Mouse (Mus musculus): ENCODE measurements around the gene Grid2. TPM values are rescaled to one million over a fixed set of nuclear protein-coding genes. Genes with fewer than 3 reads are reported as not detected.
A peak's percentile ranks its signal among the peaks of the same experiment; 100 is the strongest.

Grid2 gene
- polyA plus RNA-seq, 1 experiment from 2014 or later, result 0.31 TPM

GRCm38 (mm10) chr6:64596261-64596660, 1340.6 kb downstream of the Grid2 start:
- 51% methylated on average over 7 of the region's 7 CpGs for WGBS
- H3K36me3 ChIP-seq (replicated peaks; ENCODE audit: control insufficient read depth, insufficient read depth, low read depth, low read length), result no peaks in the 10 kb centered on the region
- H3K27ac ChIP-seq (replicated peaks; ENCODE audit: low read depth, low read length), result no peak overlapping the region

GRCm38 (mm10) chr6:64596835-64597234, 1341.2 kb downstream of the Grid2 start:
- 30% methylated on average over 2 of the region's 2 CpGs for WGBS
- DNase-seq (ENCODE audit: low spot score), result no peak
- Histone ChIP-seq H3K27ac (replicated peaks; ENCODE audit: low read depth, low read length) (no peak overlapping the region), H3K9me3 (replicated peaks; ENCODE audit: control insufficient read depth, low read length) (no peaks in the 10 kb centered on the region), H3K4me2 (ENCODE audit: low read depth, low read length) (no peak overlapping the region), H3K36me3 (replicated peaks; ENCODE audit: control insufficient read depth, insufficient read depth, low read depth, low read length) (no peaks in the 10 kb centered on the region), H3K9ac (replicated peaks; ENCODE audit: low read length) (no peak overlapping the region), H3K4me3 (ENCODE audit: low read depth, low read length) (no peak overlapping the region), H3K4me1 (ENCODE audit: control insufficient read depth, insufficient read depth, low read length) (no peaks in the 10 kb centered on the region), H3K27me3 (ENCODE audit: control insufficient read depth, insufficient read depth, low read length) (no peaks in the 10 kb centered on the region)
- ATAC-seq (replicated peaks; ENCODE audit: insufficient number of reproducible peaks, low FRiP score, low TSS enrichment, low read depth), result no peak

More at GRCm38 (mm10) chr6:64596261-64596660, 1340.6 kb downstream of the Grid2 start:
- no peaks in the 10 kb centered on the region for H3K9me3 ChIP-seq (replicated peaks; ENCODE audit: control insufficient read depth, low read length)
- no peak overlapping the region for H3K4me2 ChIP-seq (ENCODE audit: low read depth, low read length)
- no peaks in the 10 kb centered on the region for H3K4me1 ChIP-seq (ENCODE audit: control insufficient read depth, insufficient read depth, low read length)
- no peaks in the 10 kb centered on the region for H3K27me3 ChIP-seq (ENCODE audit: control insufficient read depth, insufficient read depth, low read length)
- H3K4me3 ChIP-seq (ENCODE audit: low read depth, low read length), result no peak overlapping the region
- no peak for ATAC-seq (replicated peaks; ENCODE audit: insufficient number of reproducible peaks, low FRiP score, low TSS enrichment, low read depth)
- no peak for DNase-seq (ENCODE audit: low spot score)
- H3K9ac ChIP-seq (replicated peaks; ENCODE audit: low read length), result no peak overlapping the region

- Histone ChIP-seq H3K4me1 (ENCODE audit: control insufficient read depth, insufficient read depth, low read length) (no peaks in the 10 kb centered on the region), H3K36me3 (replicated peaks; ENCODE audit: control insufficient read depth, insufficient read depth, low read depth, low read length) (no peaks in the 10 kb centered on the region), H3K4me2 (ENCODE audit: low read depth, low read length) (no peak overlapping the region), H3K9ac (replicated peaks; ENCODE audit: low read length) (no peak overlapping the region), H3K27ac (replicated peaks; ENCODE audit: low read depth, low read length) (no peak overlapping the region), H3K4me3 (ENCODE audit: low read depth, low read length) (no peak overlapping the region), H3K9me3 (replicated peaks; ENCODE audit: control insufficient read depth, low read length) (no peaks in the 10 kb centered on the region), H3K27me3 (ENCODE audit: control insufficient read depth, insufficient read depth, low read length) (no peaks in the 10 kb centered on the region)
- DNase-seq (ENCODE audit: low spot score) (peak; percentile 14), ATAC-seq (replicated peaks; ENCODE audit: insufficient number of reproducible peaks, low FRiP score, low TSS enrichment, low read depth) (no peak)
- WGBS, result 19% methylated on average over 4 of the region's 4 CpGs
Observed at GRCm38 (mm10) chr6:64598144-64598561, 1342.5 kb downstream of the Grid2 start.

- Histone ChIP-seq H3K4me2 (ENCODE audit: low read depth, low read length) (no peak overlapping the region), H3K9ac (replicated peaks; ENCODE audit: low read length) (no peak overlapping the region), H3K4me1 (ENCODE audit: control insufficient read depth, insufficient read depth, low read length) (no peaks in the 10 kb centered on the region), H3K36me3 (replicated peaks; ENCODE audit: control insufficient read depth, insufficient read depth, low read depth, low read length) (no peaks in the 10 kb centered on the region), H3K9me3 (replicated peaks; ENCODE audit: control insufficient read depth, low read length) (no peaks in the 10 kb centered on the region), H3K27me3 (ENCODE audit: control insufficient read depth, insufficient read depth, low read length) (no peaks in the 10 kb centered on the region), H3K27ac (replicated peaks; ENCODE audit: low read depth, low read length) (no peak overlapping the region), H3K4me3 (ENCODE audit: low read depth, low read length) (no peak overlapping the region)
- DNase-seq (ENCODE audit: low spot score) (no peak), ATAC-seq (replicated peaks; ENCODE audit: insufficient number of reproducible peaks, low FRiP score, low TSS enrichment, low read depth) (no peak)
- 77% methylated on average over 3 of the region's 3 CpGs for WGBS
Observed at GRCm38 (mm10) chr6:64605753-64606152, 1350.1 kb downstream of the Grid2 start.

- no peak overlapping the region for H3K9ac ChIP-seq (replicated peaks; ENCODE audit: low read length)
- no peaks in the 10 kb centered on the region for H3K4me1 ChIP-seq (ENCODE audit: control insufficient read depth, insufficient read depth, low read length)
- DNase-seq (ENCODE audit: low spot score) (no peak), ATAC-seq (replicated peaks; ENCODE audit: insufficient number of reproducible peaks, low FRiP score, low TSS enrichment, low read depth) (no peak)
- H3K9me3 ChIP-seq (replicated peaks; ENCODE audit: control insufficient read depth, low read length), result no peaks in the 10 kb centered on the region
- no peaks in the 10 kb centered on the region for H3K36me3 ChIP-seq (replicated peaks; ENCODE audit: control insufficient read depth, insufficient read depth, low read depth, low read length)
- no peaks in the 10 kb centered on the region for H3K27me3 ChIP-seq (ENCODE audit: control insufficient read depth, insufficient read depth, low read length)
- no peak overlapping the region for H3K4me3 ChIP-seq (ENCODE audit: low read depth, low read length)
- H3K4me2 ChIP-seq (ENCODE audit: low read depth, low read length), result no peak overlapping the region
- H3K27ac ChIP-seq (replicated peaks; ENCODE audit: low read depth, low read length), result no peak overlapping the region
- WGBS, result 78% methylated on average over 1 of the region's 1 CpGs
Observed at GRCm38 (mm10) chr6:64607041-64607440, 1351.4 kb downstream of the Grid2 start.

GRCm38 (mm10) chr6:64607942-64608341, 1352.3 kb downstream of the Grid2 start:
- no peaks in the 10 kb centered on the region for H3K36me3 ChIP-seq (replicated peaks; ENCODE audit: control insufficient read depth, insufficient read depth, low read depth, low read length)
- peak; percentile 52 for DNase-seq (ENCODE audit: low spot score)

GRCm38 (mm10) chr6:64616843-64617242, 1361.2 kb downstream of the Grid2 start:
- Histone ChIP-seq H3K4me2 (ENCODE audit: low read depth, low read length) (no peak overlapping the region), H3K27ac (replicated peaks; ENCODE audit: low read depth, low read length) (no peak overlapping the region), H3K4me1 (ENCODE audit: control insufficient read depth, insufficient read depth, low read length) (no peaks in the 10 kb centered on the region), H3K27me3 (ENCODE audit: control insufficient read depth, insufficient read depth, low read length) (no peaks in the 10 kb centered on the region), H3K9me3 (replicated peaks; ENCODE audit: control insufficient read depth, low read length) (no peaks in the 10 kb centered on the region), H3K4me3 (ENCODE audit: low read depth, low read length) (no peak overlapping the region), H3K36me3 (replicated peaks; ENCODE audit: control insufficient read depth, insufficient read depth, low read depth, low read length) (no peaks in the 10 kb centered on the region), H3K9ac (replicated peaks; ENCODE audit: low read length) (no peak overlapping the region)
- ATAC-seq (replicated peaks; ENCODE audit: insufficient number of reproducible peaks, low FRiP score, low TSS enrichment, low read depth), result no peak
- DNase-seq (ENCODE audit: low spot score), result no peak
- WGBS, result 67% methylated on average over 4 of the region's 4 CpGs

More at GRCm38 (mm10) chr6:64607942-64608341, 1352.3 kb downstream of the Grid2 start:
- H3K27ac ChIP-seq (replicated peaks; ENCODE audit: low read depth, low read length), result no peak overlapping the region
- H3K9me3 ChIP-seq (replicated peaks; ENCODE audit: control insufficient read depth, low read length), result no peaks in the 10 kb centered on the region
- no peak for ATAC-seq (replicated peaks; ENCODE audit: insufficient number of reproducible peaks, low FRiP score, low TSS enrichment, low read depth)
- H3K27me3 ChIP-seq (ENCODE audit: control insufficient read depth, insufficient read depth, low read length), result no peaks in the 10 kb centered on the region
- no peak overlapping the region for H3K9ac ChIP-seq (replicated peaks; ENCODE audit: low read length)
- 3% methylated on average over 1 of the region's 1 CpGs for WGBS
- no peaks in the 10 kb centered on the region for H3K4me1 ChIP-seq (ENCODE audit: control insufficient read depth, insufficient read depth, low read length)
- H3K4me2 ChIP-seq (ENCODE audit: low read depth, low read length), result no peak overlapping the region
- no peak overlapping the region for H3K4me3 ChIP-seq (ENCODE audit: low read depth, low read length)

- H3K4me3 ChIP-seq (ENCODE audit: low read depth, low read length), result no peak overlapping the region
- DNase-seq (ENCODE audit: low spot score) (no peak), ATAC-seq (replicated peaks; ENCODE audit: insufficient number of reproducible peaks, low FRiP score, low TSS enrichment, low read depth) (no peak)
Observed at GRCm38 (mm10) chr6:64617417-64618135, 1361.9 kb downstream of the Grid2 start.

More at GRCm38 (mm10) chr6:64617417-64618135, 1361.9 kb downstream of the Grid2 start:
- Histone ChIP-seq H3K27me3 (ENCODE audit: control insufficient read depth, insufficient read depth, low read length) (no peaks in the 10 kb centered on the region), H3K36me3 (replicated peaks; ENCODE audit: control insufficient read depth, insufficient read depth, low read depth, low read length) (no peaks in the 10 kb centered on the region), H3K27ac (replicated peaks; ENCODE audit: low read depth, low read length) (no peak overlapping the region), H3K4me1 (ENCODE audit: control insufficient read depth, insufficient read depth, low read length) (no peaks in the 10 kb centered on the region), H3K9me3 (replicated peaks; ENCODE audit: control insufficient read depth, low read length) (no peaks in the 10 kb centered on the region), H3K4me2 (ENCODE audit: low read depth, low read length) (no peak overlapping the region), H3K9ac (replicated peaks; ENCODE audit: low read length) (no peak overlapping the region)
- 74% methylated on average over 8 of the region's 8 CpGs for WGBS
